Mouse (Mus musculus): ENCODE measurements at regions not wholly inside any gene's neighbourhood (a gene's known extent, or its start where the extent isn't known, plus 50 kb on each side); places are given as distances from the start of the nearest gene placed in this dataset.

DNA sequence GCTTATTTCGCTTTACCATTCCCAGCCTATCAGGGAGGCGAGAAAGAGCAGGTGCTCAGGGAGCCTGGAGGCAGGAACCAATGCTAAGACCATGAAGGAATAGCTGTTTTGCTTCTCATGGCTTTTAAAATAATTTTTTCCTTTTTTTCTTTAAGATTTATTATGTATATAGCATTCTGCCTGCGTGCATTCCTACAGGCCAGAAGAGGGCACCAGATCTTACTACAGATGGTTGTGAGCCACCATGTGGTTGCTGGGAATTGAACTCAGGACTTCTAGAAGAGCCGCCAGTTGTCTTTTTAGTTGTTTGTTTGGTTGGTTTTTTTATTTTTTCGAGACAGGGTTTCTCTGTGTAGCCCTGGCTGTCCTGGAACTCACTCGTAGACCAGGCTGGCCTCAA is 113.6 kb upstream of the Armc2 start:
- DNase-seq (ENCODE audit: low spot score) = no peak

DNA sequence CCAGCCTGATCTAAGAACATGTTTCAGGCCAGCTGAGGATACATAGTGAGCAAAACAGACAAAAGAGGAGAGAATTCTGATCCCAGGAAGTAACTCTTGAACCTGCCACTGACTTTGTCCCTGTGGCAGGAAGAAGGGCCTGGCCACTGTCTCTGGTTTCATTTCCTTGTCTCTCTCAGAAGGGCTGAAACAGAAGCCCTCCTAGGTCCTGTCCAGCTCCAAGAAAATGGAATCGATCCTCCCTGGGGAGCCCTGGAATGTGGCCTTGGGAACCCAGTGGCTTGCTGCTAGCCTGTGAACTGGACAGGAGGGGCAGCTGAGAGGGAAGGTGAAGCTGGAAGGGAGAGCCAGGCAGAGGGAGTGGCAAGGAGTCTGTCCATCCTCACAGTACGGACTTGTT is 113.1 kb upstream of the Armc2 start:
- DNase-seq (ENCODE audit: low spot score) = no peak

GRCm38 (mm10) chr10:42127865-42128419 is 109.7 kb upstream of the Armc2 start:
- no peak for DNase-seq (ENCODE audit: low spot score)

DNA sequence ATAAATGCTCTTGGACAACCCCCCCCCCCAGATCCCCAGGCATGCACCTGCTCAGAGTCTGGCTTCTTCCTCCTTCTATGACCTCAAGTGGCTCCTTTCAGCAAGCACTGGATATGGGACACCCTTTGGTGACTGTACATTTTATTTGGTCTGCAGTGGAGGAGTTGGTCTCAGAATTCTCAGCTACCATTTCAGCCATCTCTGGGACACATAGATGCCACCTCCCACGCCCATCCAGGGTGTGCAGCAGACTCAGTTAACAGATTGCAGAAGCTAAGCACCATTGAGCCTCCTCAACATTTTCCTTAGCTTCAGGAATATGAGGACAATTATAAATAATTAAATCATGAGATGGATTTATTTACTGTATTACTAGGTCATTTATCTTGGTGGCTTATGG is 108.6 kb upstream of the Armc2 start:
- no peak for DNase-seq (ENCODE audit: low spot score)

DNA sequence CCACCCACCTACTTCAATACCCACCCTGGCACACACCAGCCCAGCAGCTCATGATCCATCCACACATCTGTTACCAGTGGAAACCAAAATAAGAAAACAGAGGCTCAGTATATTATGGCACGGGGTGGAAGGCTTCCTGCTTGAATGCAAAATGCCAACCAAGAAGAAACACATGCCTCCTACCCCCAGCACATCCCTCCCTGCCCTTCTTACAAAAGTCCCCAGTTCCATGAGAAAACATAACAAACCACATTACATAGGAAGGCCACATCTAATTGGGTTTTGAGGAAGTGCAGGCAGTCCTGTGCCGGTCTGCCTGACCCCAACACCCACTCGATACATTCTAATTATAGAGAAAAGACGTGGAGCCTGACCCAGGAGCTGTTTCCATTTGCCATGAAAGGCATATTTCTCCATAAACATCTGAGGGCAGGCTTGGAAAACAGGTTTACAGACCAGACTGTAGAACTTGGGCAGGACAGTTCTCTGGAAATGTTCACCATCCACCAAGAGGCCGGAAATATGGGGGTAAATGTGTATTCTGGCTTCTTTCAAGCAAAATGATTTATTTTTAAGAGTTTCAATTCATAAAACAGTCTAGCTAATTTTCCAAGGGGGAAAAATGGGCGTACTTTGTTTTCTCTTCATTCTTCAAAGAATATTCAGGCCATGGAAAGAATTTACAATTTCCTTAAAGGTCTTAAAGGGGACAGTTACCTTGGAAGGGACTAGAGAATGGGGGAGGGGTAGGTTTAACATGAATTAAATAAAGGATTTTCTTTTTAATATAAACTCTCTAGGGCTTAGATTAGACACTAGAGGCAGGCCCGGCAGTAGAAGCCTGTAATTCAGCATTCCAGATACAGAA is 104.8 kb upstream of the Armc2 start:
- no peak for DNase-seq (ENCODE audit: low spot score)

DNA sequence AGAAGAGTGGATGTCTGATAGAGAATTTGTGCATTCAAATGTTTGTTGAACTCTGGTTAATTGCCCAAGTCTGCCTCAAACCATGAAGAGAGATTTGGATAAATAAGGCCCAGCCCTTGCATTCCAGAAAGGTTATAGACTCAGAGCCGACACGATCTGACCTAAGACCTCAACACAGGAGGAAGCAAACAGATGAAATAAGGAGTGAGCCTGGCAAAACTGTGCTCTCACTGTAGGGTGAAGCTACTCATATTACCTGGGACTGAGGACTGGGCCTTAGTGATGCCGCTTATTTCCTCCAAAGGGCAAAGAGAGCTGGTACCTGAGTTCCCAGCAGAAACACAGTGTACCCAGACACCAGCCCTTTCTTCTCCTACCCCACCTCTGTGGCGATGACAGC is 103.7 kb upstream of the Armc2 start:
- no peak for DNase-seq (ENCODE audit: low spot score)

GRCm38 (mm10) chr10:42119326-42119725 is 101.1 kb upstream of the Armc2 start:
- DNase-seq (ENCODE audit: low spot score) = no peak

DNA sequence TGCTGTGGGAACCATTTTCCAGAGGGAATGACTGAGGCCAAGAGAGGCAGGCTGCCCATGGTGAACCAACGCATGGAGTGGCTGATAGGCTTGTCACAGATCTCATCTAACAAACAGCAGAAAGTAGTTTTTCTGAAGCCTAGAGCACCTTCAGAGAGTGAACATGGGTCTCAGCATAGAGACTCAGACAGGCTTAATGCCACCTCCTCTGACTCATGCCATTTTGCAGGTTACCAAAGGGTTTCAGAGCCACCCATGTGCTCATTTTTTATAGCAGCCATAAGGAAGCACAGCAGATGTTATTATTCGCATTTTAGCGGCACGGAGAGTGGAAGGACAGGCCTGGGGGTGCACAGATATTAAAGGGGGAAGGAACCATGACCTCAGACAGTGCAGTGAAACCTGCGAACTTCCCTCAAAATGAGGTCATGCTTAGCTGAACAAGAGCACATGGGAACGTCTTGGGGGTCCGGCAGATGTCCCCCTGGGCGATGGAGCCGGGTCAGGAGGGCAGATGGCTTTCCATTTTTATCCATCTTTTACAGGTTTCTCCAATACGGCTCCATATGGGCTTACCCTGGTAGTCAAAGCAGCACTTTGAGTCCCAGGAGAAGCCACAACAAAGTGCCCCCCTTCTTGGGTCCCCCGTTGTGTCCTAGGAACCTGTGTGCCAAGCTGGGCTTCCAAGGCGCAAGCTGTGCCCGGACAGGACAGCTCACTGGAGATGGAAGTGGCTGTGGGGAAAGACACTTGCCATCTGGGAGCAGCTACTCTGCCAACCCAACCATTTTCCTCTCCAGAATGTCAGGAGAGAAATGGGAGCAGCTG is 100.3 kb upstream of the Armc2 start:
- no peak for DNase-seq (ENCODE audit: low spot score)

- DNase-seq (ENCODE audit: low spot score) = no peak
These were observed 99.3 kb upstream of the Armc2 start for GRCm38 (mm10) chr10:42117523-42117922.

DNA sequence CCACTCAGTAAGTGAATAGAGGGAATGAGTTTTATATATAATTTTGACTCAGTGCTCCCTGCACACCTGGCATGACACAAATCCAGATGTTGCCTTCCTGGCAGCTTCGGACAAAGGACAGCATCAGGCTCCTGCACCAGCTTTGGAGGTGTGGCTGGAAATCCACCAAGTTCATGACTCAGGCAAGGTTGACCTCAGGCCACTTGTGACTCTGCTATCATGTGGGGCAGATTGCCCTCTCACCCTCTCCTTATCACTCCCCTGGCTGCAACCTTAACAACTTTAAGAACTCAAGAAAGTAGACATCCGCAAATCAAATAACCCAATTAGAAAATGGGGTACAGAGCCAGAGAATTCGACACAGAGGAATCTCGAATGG is 97.7 kb upstream of the Armc2 start:
- no peak for DNase-seq (ENCODE audit: low spot score)

- no peak for DNase-seq (ENCODE audit: low spot score)
These were observed 97.1 kb upstream of the Armc2 start for GRCm38 (mm10) chr10:42115224-42115919.

DNA sequence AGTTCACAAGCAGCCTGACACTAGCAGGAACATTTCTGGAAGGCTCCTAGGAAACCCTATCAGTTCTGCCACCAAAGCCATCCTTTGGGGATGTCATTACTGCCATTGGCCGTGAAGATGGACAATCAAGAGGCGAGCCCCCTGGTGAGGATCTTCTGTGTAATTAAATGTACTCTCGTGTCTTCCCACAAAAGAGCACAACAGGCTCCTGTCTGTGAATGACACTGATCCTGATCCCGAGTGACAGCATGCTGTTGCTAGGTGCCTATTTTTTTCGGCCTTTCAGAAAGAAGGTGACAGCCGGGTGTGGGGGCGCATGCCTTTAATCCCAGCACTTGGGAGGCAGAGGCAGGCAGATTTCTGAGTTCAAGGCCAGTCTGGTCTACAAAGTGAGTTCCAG is 92.5 kb upstream of the Armc2 start:
- DNase-seq (ENCODE audit: low spot score) = no peak

DNA sequence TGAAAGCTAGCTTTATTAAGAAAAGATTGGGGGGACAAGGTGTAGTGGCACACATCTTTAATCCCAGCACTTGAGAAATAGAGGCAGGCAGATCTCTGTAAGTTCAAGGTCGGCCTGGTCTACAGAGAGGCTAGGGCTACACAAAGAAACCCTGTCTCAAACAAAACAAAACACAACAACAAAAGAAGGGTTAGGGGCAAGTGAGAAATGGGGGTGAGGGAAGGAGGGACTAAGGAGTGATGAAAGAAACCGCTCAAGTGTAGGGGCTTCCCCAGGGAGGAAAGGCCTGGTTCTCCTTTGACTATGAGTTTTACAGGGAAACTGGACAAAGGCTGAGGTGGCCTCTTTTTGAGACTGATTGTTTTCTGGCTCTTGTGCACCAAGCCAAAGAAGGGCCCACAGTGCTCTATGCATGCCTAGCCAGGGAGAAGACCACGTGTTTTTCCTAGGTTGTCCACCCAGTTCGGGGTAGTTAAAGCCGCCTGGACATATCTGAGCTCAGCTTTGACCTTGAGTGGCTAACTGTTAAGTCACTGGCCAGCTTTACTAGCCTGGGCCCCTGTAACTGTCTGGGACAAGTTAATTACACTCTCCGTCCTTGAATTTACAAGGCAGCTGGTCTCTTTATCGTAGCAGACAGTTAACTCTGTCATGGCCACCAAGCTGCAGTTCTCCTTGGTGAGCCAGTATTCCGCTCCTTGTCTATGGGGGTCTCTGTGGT is 90.2 kb upstream of the Armc2 start:
- DNase-seq (ENCODE audit: low spot score) = no peak

DNA sequence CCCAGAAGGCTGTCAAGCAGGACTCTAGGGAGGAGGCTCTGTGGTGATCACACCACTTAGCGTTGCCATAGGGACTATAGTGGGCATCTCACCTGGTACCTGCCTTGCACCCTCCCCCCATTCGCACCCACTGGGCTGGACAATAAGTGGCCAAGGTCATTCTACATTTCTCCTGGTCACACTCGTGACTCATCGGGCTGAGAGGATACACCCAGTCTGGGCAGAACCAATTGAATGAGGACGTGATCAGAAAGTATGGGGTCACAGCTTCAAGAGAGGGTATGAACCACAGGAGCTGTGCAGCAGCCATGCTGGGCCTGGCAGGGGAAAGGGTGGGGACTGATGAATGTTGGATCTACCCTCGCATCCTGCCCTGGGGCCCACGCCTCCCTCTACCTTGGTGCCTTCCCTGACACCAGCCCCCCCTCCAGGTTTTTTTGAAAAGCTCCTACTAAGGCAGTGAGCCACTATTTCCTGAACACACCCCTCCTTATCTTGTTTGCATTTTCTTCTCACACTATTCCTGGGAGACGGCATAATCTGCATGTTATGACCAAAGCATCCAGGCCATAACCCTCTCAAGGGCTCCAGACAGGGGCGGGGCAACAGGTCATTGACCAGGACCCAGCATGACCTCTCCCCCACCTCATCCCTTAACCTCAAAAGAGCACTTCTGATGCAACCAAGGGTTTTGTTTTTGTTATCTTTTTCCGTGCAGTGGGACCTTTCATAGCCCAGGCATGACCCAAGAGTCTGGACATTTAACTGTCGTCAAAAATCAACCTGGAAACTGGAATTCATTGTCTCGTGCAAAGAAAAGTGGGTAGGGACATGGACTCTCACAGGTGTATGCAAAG is 89.4 kb upstream of the Armc2 start:
- no peak for DNase-seq (ENCODE audit: low spot score)

GRCm38 (mm10) chr10:42106611-42107010 is 88.4 kb upstream of the Armc2 start:
- no peak for DNase-seq (ENCODE audit: low spot score)

DNA sequence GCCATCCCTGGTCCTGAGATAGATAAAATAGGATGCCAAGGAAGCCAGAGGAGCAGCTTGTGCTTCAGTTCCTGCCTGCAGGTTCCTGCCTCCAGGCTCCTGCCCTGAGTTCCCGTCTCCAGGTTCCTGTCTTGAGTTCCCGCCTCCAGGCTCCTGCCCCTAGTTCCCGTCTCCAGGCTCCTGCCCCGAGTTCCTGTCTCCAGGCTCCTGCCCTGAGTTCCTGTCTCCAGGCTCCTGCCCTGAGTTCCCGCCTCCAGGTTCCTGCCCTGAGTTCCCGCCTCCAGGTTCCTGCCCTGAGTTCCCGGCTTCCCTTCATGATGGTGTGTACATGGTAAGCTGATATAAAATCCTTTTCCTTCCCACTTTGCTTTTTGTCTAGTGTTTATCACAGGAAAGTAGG is 86.8 kb upstream of the Armc2 start:
- no peak for DNase-seq (ENCODE audit: low spot score)

- no peak for DNase-seq (ENCODE audit: low spot score)
These were observed 84.1 kb upstream of the Armc2 start for GRCm38 (mm10) chr10:42102320-42102719.

GRCm38 (mm10) chr10:42101096-42101495 is 82.9 kb upstream of the Armc2 start:
- no peak for DNase-seq (ENCODE audit: low spot score)

- DNase-seq (ENCODE audit: low spot score) = no peak
These were observed 78.7 kb upstream of the Armc2 start for GRCm38 (mm10) chr10:42096924-42097323.

DNA sequence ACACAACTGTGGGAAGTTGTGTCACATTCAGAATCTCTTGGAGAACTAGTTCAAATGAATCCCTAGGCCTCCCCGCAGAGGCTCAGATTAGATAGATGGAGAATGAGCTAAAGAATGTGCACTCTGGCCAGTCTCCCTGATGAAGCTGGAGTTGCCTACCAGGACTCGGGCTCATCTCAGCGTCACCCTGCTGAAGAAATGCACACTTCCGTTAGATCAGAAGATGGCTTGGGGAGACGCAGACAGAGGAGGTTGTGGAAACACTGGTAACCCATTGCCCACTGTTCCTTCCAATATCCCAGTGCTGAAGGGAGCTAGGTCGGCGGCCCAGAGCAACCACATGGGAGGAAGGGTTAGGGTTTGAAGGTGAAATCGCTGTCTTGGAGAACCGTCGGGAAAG is 77.7 kb upstream of the Armc2 start:
- DNase-seq (ENCODE audit: low spot score) = no peak
